Mouse (Mus musculus) 3134 (cell line): ENCODE measurements around the gene Hcn2.
A peak's percentile ranks its signal among the peaks of the same experiment; 100 is the strongest.

Experiments
- DNase-seq: peaks from one replicate; pipeline ENCODE4 v3.0.0-alpha.2; 2011; ENCODE audit warnings: low spot score; ENCODE audit not compliant: insufficient read length; ENCODE audit errors: extremely low read depth

Gene Hcn2

GRCm38 (mm10) chr10:79767372-79768244 lies 51.2 kb downstream of the Hcn2 start:
- peak; percentile 97 for DNase-seq

DNA sequence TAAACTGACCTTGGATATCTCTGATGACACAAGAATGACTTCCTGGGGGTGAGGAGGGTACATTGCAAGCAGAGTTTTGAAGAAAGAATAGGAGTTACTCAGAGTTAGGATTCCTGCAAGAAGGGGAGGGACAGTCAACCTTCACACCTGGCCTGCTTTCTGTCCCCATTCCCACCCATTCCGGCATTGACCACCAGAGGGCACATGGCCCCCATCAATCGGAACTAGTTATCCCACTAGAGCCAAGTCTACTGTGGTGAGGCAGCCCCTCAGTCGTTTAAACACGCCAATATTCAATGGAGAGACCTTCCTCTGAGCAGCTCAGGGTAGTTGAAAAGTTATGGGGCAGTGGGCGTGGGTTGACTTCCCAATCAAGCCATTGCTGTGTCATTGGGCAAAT lies 52.0 kb downstream of the Hcn2 start:
- no peak for DNase-seq

DNA sequence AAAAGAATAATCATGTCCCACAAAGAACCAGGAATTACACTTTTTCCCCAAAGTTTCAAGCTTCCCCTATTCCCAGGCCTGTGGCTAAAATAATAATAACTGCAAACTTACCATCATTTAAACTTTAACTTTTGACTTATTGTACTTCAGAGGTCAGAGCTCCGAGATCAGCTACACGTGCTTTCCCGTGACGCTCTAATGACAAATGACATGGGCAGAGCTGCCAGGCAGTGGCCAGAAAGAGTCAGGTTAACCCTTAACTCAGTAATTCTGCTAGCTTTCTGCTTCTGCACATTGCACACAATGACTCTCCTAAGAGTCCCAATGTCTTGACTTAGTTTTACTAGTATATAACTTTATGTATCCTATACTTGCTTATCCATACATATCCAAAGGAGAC lies 52.9 kb downstream of the Hcn2 start:
- DNase-seq: no peak

DNA sequence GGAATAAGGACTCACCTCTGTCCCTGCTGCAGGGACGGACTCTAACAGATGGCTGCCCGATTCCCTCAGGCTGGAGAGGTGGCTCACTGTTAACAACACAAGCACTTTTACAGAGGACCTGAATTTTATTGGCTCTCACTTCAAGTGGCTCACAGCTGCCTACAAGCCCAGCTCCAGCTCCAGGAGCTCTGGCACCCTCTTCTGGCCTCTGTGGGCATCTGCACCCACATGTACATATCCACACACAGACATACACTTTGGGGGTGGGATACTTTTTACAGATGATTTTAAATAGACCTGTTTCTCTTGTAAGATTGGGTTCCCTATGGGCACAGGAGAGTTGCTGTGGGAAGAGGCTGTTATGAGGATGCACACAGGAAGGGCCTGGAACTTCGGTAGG lies 55.9 kb downstream of the Hcn2 start:
- no peak for DNase-seq

DNA sequence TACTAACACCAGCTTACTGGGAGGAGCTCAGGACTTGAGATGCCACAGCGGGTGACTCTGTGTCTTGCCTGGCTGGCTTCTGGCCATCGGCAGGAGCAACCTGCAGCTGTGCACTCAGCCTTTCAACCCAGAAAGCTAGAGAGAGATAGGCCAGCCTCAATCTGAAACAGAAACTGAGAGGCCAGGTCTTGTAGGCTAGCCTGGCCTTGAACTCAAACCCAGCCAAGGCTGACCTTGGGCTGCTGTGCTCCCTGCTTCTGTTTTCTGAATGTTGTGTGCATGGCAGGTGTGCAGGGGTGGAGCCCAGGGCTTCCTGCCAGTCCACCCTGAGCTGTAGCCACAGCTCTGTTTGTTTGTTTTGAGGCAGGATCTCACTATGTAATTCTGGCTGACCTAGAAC lies 56.8 kb downstream of the Hcn2 start:
- no peak for DNase-seq

DNA sequence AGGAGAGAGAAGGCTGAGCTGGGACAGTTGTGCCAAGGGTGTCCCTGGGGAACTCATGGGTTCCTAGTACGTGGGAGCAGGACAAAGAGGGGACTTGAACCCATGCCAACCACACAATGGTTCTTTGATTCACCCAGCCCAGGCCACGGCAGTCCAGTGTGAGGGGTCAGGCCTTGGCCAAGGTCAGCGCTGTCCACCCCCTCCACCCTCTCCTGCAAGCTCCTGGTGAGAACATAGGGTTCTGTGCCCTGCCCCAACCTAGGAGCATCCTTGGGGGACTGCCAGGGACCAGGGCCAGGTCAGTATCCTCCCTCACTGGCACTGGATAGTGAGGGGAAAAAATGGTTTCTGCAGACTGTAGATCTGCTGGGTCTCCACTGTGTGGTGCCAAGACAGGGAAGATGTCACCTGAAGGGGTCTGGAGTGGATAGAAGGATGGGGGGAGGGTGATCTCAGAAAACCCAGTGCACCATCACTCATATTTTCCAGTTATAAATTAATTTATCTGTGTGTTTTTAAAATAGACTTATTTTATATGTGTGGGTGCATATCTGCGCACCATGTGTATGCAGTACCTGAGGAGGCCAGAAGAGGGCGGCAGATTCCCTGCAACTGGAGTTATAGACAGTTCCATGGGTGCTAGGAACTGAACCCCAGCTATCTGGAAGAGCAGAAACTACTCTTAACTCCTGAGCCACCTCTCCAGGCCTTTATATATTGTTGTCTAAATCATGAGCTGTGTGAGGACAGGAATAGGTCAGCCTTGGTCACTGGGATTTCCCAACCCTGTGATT lies 58.2 kb downstream of the Hcn2 start:
- no peak for DNase-seq

DNA sequence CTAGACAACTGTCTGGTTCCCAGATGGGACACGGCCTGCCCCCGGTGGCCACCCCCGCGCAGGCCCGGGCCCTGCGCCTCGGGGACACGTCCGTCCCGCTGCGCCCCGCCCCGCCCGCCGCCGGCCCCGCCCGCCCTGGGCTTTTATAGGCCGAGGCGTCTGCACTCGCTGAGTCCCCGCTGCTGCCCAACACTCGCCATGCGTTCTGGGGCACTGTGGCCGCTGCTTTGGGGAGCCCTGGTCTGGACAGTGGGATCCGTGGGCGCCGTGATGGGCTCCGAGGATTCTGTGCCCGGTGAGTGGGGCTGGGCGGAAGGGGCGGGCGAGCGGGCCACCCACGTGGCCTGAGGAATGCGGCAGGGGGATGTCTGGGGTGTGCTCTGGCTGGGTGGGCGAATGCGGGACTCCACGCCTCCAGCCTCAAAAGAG lies 60.7 kb downstream of the Hcn2 start, which contains the start of gene Fstl3:
Gene Fstl3, plus strand, starts transcription at position 170 of the 429 bp plus-strand sequence.
- peak; percentile 75 for DNase-seq

- peak; percentile 86 for DNase-seq
Observed at GRCm38 (mm10) chr10:79778006-79778405, 61.6 kb downstream of the Hcn2 start.

- DNase-seq: no peak
Observed at GRCm38 (mm10) chr10:79779193-79779592, 62.8 kb downstream of the Hcn2 start.

DNA sequence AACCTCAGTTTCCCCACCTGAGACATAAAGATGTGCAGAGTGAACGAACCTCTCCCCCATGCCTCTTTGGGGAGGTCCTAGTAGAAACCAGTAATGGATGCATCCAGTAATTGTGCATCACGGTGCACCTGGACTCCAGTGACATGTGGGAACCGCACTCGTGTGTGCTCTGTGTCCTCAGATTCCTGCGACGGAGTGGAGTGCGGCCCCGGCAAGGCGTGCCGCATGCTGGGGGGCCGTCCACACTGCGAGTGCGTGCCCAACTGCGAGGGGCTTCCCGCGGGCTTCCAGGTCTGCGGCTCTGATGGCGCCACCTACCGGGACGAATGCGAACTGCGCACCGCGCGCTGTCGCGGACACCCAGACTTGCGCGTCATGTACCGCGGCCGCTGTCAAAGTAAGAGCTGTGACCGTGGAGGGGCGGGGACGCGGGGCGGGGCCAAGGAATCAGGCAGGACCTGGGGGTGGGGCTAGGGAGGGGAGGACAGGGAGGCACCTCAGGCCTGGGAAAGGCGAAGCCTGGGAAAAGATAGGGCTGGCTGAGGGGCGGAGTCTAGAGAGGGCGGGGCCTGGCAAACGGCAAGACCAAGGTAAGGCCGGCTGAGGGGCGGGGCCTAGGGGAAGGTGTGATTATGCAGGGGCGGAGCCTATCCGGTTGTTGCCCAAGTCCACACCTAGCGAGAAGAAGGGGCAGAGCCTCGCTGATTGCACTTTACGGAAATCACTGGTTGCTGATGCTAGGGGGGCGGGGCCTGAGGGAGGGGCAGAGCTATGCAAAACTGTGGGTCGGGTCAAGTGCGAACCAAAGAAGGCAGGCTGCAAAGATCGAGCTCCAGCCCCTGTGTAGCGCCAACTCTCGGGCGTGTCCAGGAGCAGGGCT lies 63.6 kb downstream of the Hcn2 start:
- peak; percentile 87 for DNase-seq

GRCm38 (mm10) chr10:79780664-79781015 lies 64.2 kb downstream of the Hcn2 start:
- DNase-seq: no peak

- DNase-seq: no peak
Observed at GRCm38 (mm10) chr10:79781139-79781538, 64.7 kb downstream of the Hcn2 start.

GRCm38 (mm10) chr10:79781956-79782355 lies 65.5 kb downstream of the Hcn2 start:
- no peak for DNase-seq

DNA sequence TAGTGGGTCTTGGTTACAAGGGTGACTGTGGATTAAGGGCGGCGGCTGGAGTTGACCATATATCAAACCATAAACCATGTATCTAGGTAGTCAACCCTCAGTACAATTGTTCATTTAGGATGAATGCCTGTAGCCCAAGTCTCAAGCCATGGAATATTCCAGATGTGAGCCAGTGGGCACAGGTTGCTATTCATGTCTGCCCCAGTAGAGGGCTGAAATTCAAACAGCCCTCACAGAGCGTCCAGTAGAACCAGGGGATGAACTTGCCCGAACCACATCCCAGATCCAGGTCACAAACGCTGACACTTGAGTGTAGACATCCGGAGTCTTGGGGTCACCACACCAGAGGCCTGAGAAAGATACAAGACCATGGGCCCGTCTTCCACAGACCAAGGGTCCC lies 66.6 kb downstream of the Hcn2 start:
- DNase-seq: no peak

- no peak for DNase-seq
Observed at GRCm38 (mm10) chr10:79783920-79784800, 67.7 kb downstream of the Hcn2 start.
